Mouse (Mus musculus) layer of hippocampus, postnatal 36 days (tissue): ENCODE results near the gene Cib4. TPM values are rescaled to one million over a fixed set of nuclear protein-coding genes. Genes with fewer than 3 reads are reported as not detected.
A peak's percentile ranks its signal among the peaks of the same experiment; 100 is the strongest.

Experiments used
- DNase-seq, 2 experiments: peaks; one replicate each; pipeline ENCODE4 v3.0.0; 2022
- total RNA-seq, 2 experiments: library from RNA; stranded (reverse); gene quantifications; 2 replicates each; pipeline ENCODE4 v1.2.3; 2021

The Cib4 gene
- total RNA-seq, 2 experiments from 2014 or later, result not detected

DNA sequence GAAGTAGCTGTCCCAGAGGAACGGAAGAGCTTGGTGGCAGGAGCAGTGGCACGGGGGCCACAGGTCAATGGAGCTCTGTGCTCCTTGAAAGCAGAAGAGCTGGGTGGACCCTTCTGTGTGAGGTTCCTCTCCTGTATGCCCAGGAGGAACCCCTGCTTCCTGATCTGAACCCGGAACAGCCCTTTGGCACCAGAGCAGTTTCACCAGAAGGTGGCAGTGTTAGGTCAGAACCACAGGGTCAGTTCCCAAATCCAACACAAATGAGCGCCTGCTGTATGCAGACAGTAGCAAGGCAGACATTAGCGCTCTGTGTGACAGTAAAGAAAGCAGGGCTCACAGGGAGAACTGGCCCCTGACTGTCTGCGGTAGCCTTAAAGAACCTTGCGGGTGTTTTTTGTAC lies 29.3 kb downstream of the Cib4 start:
- peak; percentile 23 to 28 for DNase-seq

DNA sequence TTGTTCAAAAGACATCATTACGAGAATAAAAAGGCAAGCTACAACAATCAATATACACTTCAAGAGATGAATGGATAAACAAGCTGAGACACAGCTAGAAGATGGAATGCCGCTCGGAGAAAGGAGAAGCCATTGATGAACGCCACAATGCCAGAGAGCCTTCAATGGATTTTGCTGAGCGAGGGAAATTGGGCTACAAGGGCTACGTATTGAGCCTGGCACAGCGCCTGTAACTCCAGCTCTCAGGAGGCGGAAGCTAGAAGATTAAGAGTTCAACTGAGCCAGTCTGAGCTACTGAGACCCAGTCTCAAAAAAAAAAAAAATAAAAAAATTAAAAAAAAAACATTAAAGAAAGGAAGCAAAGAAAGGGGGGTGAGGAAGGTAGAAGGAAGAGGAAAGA lies 32.5 kb downstream of the Cib4 start:
- DNase-seq, result no peak

DNA sequence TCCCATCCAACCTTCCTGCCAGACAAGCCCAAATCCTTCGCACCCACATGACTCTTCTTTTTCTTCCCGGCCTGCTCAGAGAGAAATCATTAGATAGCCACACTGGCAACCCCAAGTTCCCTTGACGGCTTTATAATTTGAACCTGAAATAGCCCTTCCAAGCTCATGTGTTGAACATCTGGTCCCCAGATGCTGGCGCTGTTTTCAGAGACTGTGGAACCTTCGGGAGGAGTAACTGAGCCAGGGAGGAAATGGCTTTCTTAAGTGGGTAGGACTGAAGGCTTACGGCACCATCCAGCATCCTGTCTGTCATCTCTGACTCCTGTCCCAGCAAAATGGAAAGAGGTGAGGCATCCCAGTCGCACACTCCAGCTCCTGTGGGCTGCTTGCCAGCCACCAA lies 48.3 kb downstream of the Cib4 start:
- no peak for DNase-seq

DNA sequence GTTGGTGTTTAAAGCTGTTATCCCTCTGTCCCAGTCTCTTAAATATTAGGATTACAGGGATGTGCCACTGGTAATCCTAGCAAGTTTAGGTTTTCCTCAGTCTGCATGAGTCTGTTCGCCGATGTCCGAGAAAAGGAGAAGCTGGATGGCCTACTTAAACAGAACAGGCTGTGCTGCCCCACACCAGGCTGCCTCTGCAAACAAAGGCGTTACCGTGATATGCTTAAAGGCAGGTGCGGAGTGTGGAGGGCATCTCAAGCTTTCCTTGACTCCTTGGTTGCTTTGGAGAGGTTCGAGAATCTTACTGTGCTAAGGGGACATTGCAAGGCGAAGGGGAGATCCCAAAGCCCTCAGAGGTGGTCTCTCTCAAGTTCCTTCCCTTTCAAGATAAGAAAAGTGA lies 48.8 kb downstream of the Cib4 start:
- DNase-seq, result no peak

DNA sequence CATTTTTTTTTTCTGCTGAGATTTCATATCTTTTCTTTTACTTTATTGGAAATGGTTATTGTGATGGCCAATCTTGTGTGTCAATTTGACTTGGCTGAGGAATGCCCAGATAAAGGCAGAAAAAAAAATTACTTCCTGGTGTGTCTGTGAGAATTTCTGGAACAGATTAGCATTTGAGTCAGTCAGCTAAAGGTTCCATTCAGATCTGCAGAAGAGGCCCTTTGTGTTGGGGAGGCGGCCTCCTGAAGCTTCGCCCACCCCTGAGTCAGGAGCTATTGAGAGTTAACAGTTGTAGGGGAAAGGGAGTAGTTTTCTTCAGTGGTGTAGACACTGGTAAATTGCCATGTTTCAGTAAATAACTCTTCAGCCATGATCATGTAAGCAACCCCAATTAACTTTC lies 50.3 kb downstream of the Cib4 start:
- DNase-seq, result no peak

DNA sequence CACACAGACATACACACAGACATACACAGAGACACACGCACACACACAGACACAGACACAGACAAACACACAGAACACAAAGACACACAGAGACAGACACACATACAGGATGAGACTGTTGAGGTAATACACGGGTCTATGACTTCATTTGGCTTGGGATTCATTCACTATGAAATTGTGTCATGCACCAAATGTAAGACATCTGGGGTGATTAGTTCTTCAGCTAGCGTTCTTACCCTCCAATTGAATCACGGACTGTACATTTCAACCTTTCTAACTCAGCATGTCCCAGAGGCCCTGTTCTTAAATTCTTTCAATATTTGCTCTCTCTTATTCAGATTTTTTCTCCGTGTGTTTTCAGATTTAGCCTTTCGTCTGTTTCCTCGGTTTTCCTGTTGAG lies 51.0 kb downstream of the Cib4 start:
- no peak for DNase-seq

DNA sequence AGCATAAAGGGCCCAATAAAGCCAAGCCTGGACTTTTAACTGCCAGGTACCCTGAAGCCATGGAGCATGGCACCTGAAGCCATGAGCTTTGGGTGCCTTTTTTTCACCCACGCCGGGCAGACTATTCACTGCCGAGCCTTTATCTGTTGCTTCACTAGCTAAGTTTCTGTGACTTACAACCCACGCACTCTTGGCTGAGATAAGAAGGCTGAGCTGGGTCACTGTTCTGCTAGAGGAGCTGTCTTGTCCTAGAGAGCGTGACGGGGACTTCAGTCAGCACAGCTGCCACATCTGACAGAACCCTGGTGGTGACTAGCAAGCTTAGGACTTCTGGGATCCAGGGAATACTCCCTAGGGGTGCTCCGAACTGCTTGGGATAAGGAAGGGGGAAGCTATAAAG lies 51.9 kb downstream of the Cib4 start:
- no peak for DNase-seq

DNA sequence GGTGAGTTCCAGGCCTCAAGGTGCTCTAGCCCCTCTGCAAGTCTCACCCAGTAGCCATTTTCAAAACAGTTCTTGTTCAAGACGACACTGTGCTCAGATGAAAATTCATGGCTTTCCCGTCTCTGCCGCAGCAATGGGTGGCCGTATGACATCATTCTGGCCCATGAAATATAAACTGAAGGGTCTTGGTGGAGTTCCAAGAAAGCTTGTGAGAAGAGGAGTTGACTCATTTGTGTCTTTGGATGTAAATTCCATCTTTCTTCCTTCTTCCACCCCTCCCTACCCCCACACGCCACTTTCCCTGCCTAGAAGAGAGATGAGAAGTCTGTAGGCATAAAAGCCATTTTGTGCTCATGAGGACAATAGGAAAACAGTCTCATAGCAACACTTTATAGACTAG lies 54.8 kb downstream of the Cib4 start:
- DNase-seq, result no peak

DNA sequence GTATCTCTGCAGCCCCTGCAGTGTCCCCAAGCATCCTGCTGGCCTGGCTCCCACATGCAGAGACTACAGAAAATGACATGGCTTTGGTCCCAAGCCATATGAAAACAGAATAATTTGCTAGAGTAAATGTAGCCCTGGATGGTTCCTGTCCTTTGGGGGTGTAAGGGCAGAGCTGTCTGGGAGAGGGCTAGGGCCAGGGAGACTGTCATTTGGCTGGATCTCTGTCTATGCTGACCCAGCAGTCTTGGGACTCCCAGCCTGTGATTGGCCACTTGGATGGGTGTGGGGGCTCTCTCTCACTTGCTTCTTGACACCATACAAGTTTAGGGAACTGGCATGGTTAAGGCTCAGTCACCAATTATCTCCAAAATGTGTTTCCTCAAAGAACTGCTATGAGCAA lies 55.4 kb downstream of the Cib4 start:
- DNase-seq, result no peak

DNA sequence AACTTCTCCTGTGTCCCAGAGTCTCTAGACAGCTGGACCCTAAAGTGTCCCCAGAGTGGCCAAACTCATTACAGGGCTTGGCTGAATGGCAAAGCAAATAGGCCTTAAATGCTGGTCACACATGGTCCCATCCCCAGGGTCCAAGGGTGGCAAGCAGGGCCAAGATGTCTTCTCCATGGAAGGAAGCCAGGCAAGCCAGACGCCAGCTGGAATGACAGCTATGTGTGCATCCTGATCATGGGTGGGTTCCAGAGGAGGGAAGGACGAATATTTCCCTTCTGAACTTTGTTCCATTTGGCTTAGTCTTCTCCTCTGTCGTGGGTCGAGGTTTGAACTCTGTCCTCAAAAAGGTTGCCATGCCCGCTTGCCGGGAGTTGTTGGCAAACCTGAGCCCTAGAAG lies 60.5 kb downstream of the Cib4 start:
- DNase-seq, result no peak

DNA sequence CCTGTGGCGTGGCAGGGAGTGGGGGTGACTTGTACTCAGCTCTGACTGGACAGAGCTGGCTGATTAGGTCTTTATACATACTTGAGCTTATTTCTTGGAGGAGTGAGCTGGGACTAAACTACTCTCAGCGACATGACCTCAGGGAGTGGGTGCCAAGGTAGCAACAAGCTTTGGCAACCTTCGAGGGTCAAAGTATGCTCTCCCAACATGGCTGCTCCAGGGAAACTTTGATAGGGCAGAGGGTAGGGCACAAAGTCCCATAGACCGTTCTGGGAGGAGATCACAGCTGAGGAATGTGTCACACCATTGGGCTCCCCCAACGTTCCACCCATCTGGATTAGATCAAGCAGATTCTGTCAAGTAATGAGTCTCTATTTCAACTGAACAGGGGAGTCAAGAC lies 61.0 kb downstream of the Cib4 start:
- no peak for DNase-seq

DNA sequence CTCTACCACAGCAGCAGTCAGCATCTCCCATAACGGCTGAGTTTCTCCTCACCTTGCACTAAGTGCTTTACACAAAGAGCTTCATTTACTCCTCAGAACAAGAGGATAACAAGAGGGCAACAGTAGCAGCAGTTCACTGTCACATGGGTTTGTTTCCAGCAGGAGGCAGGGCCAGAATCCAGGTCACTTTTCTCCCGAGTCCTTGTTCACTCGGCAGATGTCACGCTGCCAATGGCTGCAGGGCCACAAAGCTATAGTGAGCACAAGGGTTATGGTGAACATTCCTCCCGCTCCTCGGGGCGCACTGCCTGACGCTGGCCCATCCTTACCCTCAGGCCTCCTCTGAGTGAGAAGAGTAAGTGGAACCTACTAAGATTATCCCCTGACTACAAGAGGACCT lies 62.1 kb downstream of the Cib4 start:
- no peak for DNase-seq

DNA sequence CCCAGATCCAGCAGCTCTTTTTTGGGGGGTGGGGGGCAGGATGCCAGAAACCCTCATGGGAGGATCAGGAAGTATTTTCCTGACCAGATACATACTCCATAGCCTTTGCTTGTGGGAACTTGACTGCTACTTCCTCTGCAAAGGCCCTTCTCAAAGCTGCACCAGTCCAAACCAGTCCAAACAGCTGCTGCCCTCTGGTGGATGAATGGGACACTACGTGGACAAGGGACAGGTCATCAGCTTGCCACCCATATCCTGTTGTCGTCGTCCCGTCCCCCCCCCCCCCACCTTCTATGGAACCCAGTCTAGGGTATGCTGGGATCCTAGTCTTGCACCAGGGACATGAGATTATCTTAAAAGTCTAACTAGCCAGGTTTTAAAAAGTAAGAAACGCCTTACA lies 63.3 kb downstream of the Cib4 start:
- peak; percentile 58 to 63 for DNase-seq

DNA sequence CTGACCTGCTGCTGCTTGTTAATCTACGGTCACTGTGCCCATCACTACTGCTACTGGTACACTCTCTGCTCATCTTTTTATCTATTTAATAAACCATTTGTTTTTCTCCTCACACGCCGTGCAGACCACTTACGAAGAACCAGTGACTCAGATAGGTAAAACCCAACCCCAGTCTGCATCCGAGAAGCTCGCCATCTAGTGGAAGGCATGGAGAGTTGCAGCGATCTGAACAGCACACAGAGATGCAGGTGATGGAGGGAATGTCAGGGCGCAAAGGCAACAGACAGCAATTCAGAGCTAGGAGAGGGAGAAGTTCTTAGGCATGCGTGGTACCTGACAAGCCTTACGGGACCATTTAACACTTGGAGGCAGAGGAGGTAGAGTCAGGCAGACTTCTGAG lies 69.1 kb downstream of the Cib4 start:
- peak; percentile 16 to 30 for DNase-seq

DNA sequence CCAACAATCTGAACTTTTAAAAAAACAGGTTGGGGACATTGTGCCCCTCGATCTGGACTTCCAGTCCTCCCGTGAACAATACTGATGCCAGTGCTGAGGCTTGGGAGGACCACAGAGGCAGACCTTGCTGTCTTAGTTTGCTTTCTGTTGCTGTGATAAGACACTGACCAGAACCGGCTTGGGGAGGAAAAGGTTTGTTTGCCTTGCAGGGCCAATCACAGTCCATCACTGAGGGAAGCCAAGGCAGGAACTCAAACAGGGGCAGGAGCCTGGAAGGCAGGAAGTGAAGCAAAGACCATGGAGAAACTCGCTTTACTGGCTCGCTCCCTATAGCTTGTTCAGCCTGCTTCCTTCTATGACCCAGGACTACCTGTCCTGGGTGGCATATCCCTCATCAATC lies 73.5 kb downstream of the Cib4 start:
- DNase-seq, result no peak

DNA sequence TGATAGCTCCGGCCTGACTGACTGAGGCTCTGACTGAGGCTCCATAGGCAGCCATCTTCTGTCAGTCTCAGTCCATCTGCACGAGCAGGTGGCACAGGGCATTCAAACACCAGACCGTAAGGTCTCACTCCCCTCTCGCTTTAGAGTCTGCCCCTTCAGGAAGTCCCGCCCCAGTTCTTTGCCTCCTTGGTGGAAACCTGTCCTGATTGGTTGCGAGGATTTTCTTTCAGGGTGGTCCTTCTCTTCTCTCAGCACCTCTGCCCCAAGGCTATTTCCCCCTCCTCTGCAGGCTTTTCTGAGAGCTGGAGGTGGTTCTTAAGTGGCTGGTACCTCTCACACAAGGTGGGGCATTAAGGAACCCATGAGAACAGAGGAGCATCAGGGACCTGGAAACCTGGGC lies 75.2 kb downstream of the Cib4 start:
- DNase-seq, result no peak

DNA sequence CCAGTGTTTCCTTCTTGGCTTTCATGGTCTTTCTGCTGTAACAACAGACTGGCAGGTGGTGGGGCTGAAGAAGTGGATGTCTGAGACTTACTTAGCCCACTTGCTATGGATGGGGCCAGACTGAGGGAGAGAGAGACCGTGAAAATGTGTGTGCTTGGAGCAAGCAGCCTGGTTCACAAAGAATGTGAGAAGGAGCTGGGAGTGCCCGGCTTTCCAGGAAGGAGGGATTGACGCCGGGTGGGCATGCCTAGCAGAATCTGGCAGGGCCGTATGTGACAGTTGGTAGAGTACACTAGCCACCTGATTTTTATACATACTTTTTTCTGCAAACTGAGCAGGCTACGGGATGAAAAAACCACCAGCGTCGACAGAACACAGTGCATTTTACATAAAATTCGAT lies 79.3 kb downstream of the Cib4 start:
- peak in 1 of 2 experiments; percentile 28 for DNase-seq

DNA sequence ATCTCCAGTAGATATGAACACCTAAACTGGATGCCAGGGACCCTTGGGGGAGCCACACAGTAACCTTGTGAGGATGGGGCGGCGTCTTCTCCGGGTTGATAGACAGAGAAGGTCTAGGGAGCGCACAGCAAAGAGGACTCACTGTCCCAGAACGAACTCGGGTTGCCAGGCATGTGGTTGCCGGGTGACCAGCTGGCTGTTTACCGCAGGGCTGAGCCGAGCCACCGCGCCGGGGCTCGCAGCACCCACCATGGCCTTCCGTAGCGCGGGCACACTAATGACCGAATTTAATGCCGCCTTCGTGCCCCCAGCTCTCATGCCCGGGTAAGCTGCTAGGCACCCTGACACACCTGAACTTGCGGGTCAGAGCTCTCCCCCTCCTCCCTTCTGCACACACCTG lies 79.8 kb downstream of the Cib4 start, which contains the start of gene 1700001C02Rik:
TSS of gene 1700001C02Rik (plus strand) at position 187 of the 400 bp plus-strand sequence.
- no peak for DNase-seq

DNA sequence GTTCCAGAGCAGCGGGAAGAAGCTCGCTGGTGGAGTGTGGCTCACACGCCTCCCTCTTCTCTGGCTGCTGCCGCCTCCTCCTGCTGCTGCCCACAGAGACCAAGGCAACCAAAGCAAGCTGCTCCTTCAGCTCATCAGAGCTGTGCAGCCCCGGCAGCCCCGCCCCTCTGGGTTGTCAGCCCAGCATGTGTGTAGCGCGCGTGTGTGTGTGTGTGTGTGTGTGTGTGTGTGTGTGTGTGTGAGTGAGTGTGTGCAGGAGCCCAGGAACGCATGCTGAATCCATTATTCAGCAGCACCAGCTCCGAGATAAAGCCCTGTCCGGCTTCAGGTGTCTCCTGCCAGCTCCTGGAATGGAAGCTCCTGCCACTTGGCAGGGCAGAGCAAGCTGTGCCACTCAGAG lies 83.8 kb downstream of the Cib4 start, which contains the start of gene Otof:
TSS of gene Otof (minus strand) at position 112 of the 400 bp plus-strand sequence.
- peak; percentile 37 to 56 for DNase-seq

DNA sequence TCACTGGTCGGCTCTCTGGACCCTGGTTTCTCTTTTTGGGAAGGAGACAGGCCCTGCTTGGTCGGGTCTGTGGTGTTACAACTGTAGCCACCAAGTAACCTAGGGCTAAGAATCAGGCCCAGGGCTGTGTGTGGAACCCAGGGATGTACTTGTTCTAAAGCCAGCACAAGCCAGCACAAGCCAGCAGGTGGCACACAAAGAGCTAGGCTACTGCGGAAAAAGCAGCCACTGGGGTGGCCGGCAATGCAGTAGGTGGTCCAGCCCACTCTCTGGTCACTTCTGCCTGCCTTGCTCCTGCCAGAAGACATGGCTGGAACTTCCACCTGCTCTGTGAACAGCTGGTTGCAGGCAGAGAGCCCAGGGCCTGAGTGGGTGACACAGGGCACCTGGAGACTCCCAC lies 85.5 kb downstream of the Cib4 start:
- no peak for DNase-seq

DNA sequence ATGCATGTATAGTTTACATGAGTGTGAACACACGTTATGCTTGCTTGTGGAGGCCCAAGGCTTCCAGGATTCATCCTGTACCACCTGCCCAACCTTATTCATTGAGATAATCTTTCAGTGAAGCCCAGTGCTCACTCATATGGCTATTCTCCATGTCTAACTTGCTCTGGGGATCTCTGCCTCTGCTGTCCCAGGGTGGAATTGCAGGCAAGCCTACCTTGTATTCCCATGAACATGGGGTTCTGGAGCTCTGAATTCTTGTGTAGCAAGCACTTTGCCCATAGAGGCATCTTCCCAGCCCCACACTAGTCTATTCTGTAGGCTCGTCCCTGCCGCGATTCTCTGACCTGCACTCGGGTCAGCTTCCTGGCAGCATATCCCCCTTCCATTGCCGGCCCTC lies 89.6 kb downstream of the Cib4 start:
- DNase-seq, result peak in 1 of 2 experiments; percentile 29

DNA sequence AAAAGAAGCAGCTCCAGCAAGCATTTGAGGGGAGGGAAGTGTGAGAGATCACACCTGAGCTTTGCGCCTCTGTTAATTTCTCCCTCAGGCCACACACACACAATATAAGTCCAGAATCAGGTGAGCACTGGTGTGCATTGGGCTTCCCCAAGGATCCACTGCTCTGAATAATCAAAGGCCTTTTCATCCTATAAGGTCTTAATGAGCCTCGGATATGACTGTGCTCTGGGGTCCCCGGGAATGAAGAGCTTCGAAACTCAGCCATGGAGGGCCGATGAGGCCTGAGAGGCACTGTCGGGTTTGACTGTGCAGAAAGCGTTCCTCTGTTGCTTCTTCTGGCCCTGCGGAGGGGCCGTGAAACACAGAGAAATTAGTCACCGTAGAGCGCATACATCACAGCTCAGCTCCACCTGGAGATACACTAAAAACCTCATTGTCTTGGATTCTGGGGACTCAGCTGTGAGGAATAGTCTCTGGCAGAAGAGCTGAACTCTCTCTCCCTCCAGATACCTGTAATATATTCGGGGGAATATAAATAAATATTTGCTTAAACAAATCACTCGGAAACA lies 101.2 kb downstream of the Cib4 start:
- no peak for DNase-seq

DNA sequence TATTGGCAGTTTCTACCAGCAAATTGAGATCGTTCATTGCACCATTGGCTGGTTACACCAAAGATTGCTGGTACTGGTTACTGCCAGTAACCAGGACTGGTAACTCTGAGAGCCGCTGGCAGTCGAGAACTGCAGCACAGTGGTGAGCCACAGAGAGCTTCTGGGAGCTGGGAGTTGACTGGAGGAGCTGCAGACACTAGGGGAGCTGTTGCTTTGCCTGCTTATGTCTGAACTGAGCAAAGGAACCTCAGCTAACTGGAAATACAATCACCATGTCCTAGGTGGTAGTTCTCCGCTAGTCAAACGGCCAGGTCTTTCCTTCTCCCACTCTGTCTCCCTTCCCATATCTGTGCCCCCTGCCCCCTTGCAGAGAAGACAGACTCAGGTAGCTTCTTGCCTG lies 103.4 kb downstream of the Cib4 start:
- no peak for DNase-seq

DNA sequence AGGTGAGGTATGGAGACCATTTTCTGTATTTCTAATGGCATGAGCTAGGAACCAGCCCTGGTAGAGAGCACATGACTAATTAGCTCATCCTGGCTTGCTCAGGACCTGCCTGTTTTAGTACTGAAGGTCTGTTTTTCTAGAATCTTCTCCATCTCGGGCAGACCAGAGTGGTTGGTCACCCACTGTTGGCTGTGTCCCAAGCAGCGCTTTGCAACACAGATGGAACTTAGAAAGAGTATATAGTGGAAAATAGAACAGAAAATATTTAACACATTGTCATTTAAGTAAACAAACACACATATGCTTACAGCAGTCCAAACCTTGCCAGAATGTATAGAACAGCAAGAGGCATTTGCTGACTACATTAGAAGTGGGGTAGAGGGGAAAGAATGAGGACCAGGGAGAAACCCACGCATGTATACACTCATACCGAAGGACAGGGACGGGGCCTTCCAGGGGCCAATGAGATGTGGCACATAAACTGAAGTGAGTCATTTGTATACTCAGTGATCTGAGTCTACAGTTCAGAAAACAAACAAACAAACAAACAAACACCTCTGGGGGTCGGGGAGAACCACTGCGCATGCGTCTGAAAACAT lies 105.2 kb downstream of the Cib4 start:
- no peak for DNase-seq

DNA sequence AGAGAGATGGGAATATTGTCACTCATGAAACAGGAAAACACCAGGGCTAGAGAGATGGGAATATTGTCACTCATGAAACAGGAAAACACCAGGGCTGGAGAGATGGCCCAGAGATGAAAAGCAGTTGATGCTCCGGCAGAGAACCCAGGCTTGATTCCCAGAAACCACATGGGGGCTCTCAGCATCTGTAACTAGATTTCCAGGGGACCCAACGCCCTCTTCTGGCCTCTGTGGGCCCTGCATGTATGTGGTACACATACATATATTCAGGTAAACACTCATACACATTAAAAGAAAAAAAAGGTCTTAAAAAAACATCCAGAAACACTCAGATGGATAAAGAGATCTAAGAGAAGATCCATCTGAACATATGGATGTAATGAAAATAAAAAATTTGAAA lies 106.7 kb downstream of the Cib4 start:
- DNase-seq, result no peak
